Mouse (Mus musculus): ENCODE results near the gene Gkn2. TPM values are rescaled to one million over a fixed set of nuclear protein-coding genes. Genes with fewer than 3 reads are reported as not detected.

Gene Gkn2
- polyA plus RNA-seq (2012; ENCODE audit: insufficient read depth, insufficient read length, low replicate concordance, missing spikeins), result not detected in 2 replicates

DNA sequence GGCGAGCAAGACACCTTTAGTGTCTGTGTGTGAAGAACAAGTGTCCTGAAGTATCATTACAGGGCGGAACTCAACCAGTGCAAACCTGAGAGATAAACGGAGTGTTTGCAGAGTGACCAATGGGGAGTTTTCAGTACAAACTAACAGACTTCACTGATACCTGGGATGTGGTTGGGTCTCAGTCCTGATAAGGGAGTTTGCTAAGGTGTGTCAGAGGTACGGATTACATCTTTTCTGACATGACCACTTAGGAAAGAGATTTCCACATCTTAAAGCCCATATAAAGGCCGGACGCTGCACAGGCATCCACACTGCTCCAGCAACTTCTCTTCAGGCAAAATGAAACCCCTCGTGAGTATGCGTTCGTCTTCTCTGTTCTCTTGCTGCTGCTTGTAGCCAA is at the start of gene Gkn2:
TSS of gene Gkn2 (plus strand) at position 301 of the 400 bp plus-strand sequence.
- Histone ChIP-seq H3K27ac (ENCODE audit: insufficient read depth, low read depth, low read length) (no peak within 1 kb of the TSS), H3K4me1 (ENCODE audit: control insufficient read depth, insufficient read depth, low read length) (no peaks in the 10 kb centered on the region), H3K4me3 (ENCODE audit: insufficient read depth, low read depth, low read length) (no peak within 1 kb of the TSS)
- WGBS, result 93% methylated on average over 9 of the region's 9 CpGs
- TF ChIP-seq POLR2A (IDR thresholded peaks at IDR 0.05; ENCODE audit: insufficient read depth, low read depth, low read length) (no peak), CTCF (IDR thresholded peaks at IDR 0.05; ENCODE audit: insufficient read depth, low read depth, low read length) (no peak)

GRCm38 (mm10) chr6:87323381-87323780 is 49.8 kb upstream of the Gkn2 start:
- Histone ChIP-seq H3K4me1 (ENCODE audit: control insufficient read depth, insufficient read depth, low read length) (peaks cover 2% of the 10 kb centered on the region; the same call in 1 of the 2 replicates), H3K27ac (ENCODE audit: insufficient read depth, low read depth, low read length) (no peak overlapping the region), H3K4me3 (ENCODE audit: insufficient read depth, low read depth, low read length) (no peak overlapping the region)
- WGBS, result 93% methylated on average over 2 of the region's 2 CpGs
- TF ChIP-seq POLR2A (IDR thresholded peaks at IDR 0.05; ENCODE audit: insufficient read depth, low read depth, low read length) (no peak), CTCF (IDR thresholded peaks at IDR 0.05; ENCODE audit: insufficient read depth, low read depth, low read length) (no peak)

- Histone ChIP-seq H3K4me3 (ENCODE audit: insufficient read depth, low read depth, low read length) (no peak overlapping the region), H3K27ac (ENCODE audit: insufficient read depth, low read depth, low read length) (no peak overlapping the region), H3K4me1 (ENCODE audit: control insufficient read depth, insufficient read depth, low read length) (peaks cover 11% of the 10 kb centered on the region)
- TF ChIP-seq POLR2A (IDR thresholded peaks at IDR 0.05; ENCODE audit: insufficient read depth, low read depth, low read length) (no peak), CTCF (IDR thresholded peaks at IDR 0.05; ENCODE audit: insufficient read depth, low read depth, low read length) (no peak)
- WGBS, result 87% methylated on average over 2 of the region's 2 CpGs
Measured at GRCm38 (mm10) chr6:87326932-87327331, 46.2 kb upstream of the Gkn2 start.

GRCm38 (mm10) chr6:87328265-87329173 is 44.6 kb upstream of the Gkn2 start:
- H3K4me3 ChIP-seq (ENCODE audit: insufficient read depth, low read depth, low read length), result no peak overlapping the region
- 77% methylated on average over 22 of the region's 22 CpGs for WGBS
- no peak overlapping the region for H3K27ac ChIP-seq (ENCODE audit: insufficient read depth, low read depth, low read length)
- H3K4me1 ChIP-seq (ENCODE audit: control insufficient read depth, insufficient read depth, low read length), result peaks cover 11% of the 10 kb centered on the region
- TF ChIP-seq CTCF (IDR thresholded peaks at IDR 0.05; ENCODE audit: insufficient read depth, low read depth, low read length) (no peak), POLR2A (IDR thresholded peaks at IDR 0.05; ENCODE audit: insufficient read depth, low read depth, low read length) (no peak)

GRCm38 (mm10) chr6:87332380-87332779 is 40.8 kb upstream of the Gkn2 start:
- Histone ChIP-seq H3K4me3 (ENCODE audit: insufficient read depth, low read depth, low read length) (no peak overlapping the region), H3K27ac (ENCODE audit: insufficient read depth, low read depth, low read length) (no peak overlapping the region), H3K4me1 (ENCODE audit: control insufficient read depth, insufficient read depth, low read length) (peaks cover 17% of the 10 kb centered on the region)
- WGBS, result 63% methylated on average over 2 of the region's 2 CpGs
- TF ChIP-seq CTCF (IDR thresholded peaks at IDR 0.05; ENCODE audit: insufficient read depth, low read depth, low read length), result no peak
- no peak for TF ChIP-seq POLR2A (IDR thresholded peaks at IDR 0.05; ENCODE audit: insufficient read depth, low read depth, low read length)

DNA sequence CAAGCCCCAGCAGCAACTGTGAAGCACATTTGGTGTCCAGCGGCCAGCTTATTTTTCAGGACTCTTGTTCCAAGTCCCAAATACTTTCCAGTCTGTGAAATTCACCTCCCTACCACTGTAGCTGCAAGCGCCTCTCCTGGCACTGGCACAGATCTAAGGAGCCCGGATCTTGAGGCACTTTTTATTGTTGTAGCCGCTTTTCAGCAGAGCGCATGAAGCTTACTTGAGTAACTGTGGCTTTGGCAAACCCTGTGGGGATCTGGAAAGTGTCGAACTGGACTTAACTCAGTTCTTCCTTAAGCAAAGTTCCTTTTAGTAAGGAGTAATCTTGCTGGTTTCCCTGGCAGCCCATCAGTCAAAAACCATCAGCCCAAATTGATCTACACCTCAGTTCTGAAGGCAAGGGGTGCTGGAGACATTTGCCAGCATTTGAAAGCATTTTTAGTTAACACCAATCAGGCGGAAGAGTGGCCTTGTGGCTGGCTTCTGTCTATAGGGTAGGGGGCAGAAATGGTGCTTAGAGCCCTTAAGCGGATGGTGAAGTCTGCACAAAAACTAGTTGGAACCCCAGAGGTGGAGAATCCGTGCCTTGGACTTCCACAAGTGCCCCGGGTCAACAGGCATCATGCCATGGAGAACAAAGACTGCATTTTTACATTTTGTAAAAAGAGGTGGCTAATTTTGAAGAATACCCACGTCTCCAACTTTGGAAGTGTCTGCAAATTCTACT is 38.6 kb upstream of the Gkn2 start:
- H3K4me3 ChIP-seq (ENCODE audit: insufficient read depth, low read depth, low read length), result peak overlapping the region; percentile 67
- WGBS, result 16% methylated on average over 11 of the region's 11 CpGs
- H3K4me1 ChIP-seq (ENCODE audit: control insufficient read depth, insufficient read depth, low read length), result peaks cover 11% of the 10 kb centered on the region
- TF ChIP-seq POLR2A (IDR thresholded peaks at IDR 0.05; ENCODE audit: insufficient read depth, low read depth, low read length), result no peak
- no peak for TF ChIP-seq CTCF (IDR thresholded peaks at IDR 0.05; ENCODE audit: insufficient read depth, low read depth, low read length)
- no peak overlapping the region for H3K27ac ChIP-seq (ENCODE audit: insufficient read depth, low read depth, low read length)

DNA sequence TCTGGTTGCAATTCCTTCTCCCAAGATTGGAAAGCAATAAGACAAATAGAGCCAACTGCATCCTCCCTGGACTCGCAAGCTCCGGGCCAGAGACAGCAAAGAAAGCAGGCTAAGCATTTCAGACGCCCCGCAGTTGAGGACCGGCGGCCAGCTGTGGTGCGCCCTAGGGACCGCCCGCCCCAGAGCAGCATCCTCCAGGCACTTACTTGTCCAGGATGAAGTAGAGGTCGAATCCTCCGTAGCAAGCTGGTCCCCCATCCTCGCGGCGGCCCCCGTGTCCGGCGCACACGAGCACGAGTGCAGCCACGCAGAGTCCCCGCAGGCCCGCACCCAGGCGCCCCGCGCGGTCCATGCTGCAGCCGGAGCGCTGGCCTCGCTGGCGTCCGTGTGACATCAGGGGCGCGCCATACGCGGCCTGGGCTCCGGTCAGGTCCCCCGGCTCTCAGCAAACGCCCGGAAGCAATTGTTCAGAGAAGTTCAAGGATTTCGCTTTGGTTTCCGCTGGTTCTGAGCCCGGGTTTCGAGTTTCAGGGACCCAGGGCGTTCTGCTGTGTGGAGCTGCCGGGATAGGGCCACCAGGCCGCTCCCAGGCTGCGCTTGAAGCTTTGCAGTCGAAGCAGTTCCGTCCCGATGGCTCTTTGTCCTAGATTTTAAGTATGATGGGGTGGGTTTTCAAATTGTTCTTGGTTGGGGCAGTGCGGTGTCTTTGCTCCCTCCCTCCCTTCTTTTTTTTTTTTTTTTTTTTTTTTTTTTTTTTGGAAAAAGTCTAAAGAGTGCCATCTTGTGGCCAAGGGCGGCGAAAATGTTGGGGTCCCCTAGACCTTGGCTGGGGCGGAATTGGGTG is 37.8 kb upstream of the Gkn2 start, which contains the start of gene Antxr1:
TSS of gene Antxr1 (minus strand) at position 731 of the 844 bp plus-strand sequence.
- H3K4me3 ChIP-seq (ENCODE audit: insufficient read depth, low read depth, low read length), result peak within 1 kb of the TSS; percentile 67
- WGBS, result under 1% methylated on average over 54 of the region's 54 CpGs
- TF ChIP-seq CTCF (IDR thresholded peaks at IDR 0.05; ENCODE audit: insufficient read depth, low read depth, low read length), result no peak
- no peak for TF ChIP-seq POLR2A (IDR thresholded peaks at IDR 0.05; ENCODE audit: insufficient read depth, low read depth, low read length)
- H3K4me1 ChIP-seq (ENCODE audit: control insufficient read depth, insufficient read depth, low read length), result peaks cover 11% of the 10 kb centered on the region
- H3K27ac ChIP-seq (ENCODE audit: insufficient read depth, low read depth, low read length), result no peak within 1 kb of the TSS

DNA sequence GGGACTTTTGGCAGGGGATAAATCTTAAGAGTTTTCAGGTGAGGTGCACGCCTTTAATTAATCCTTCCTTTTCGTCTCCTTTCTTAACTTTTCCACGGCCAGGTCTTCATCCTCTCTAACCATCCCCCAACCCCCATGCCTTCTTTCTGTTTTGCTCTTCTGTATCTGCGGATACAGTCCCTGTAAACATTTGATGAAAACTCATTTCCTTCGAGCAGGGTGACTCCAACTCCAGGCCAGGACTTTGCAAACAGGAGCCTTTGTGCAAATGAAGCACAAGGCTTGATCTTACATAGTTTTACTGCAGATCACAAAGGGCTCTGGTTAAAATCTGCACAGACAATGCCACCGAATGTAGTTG is 37.2 kb upstream of the Gkn2 start:
- 34% methylated on average over 6 of the region's 6 CpGs for WGBS
- no peak overlapping the region for H3K27ac ChIP-seq (ENCODE audit: insufficient read depth, low read depth, low read length)
- TF ChIP-seq CTCF (IDR thresholded peaks at IDR 0.05; ENCODE audit: insufficient read depth, low read depth, low read length) (no peak), POLR2A (IDR thresholded peaks at IDR 0.05; ENCODE audit: insufficient read depth, low read depth, low read length) (no peak)
- H3K4me3 ChIP-seq (ENCODE audit: insufficient read depth, low read depth, low read length), result no peak overlapping the region
- peaks cover 11% of the 10 kb centered on the region for H3K4me1 ChIP-seq (ENCODE audit: control insufficient read depth, insufficient read depth, low read length)

Measured in olfactory bulb, adult 2 months (tissue).